Mouse (Mus musculus) stomach, embryonic 16.5 days (tissue): Measurements from ENCODE around the gene Adgrg5. TPM values are rescaled to one million over a fixed set of nuclear protein-coding genes. Genes with fewer than 3 reads are reported as not detected.

Source experiments
- ATAC-seq: fragments of 200-750 bp; cut with Nextera tagmentation; 2 replicates; pipeline ENCODE4 v1.8.0; 2017; ENCODE audit warnings: moderate number of reproducible peaks, moderate TSS enrichment; ENCODE audit not compliant: insufficient read depth, low FRiP score
- H3K27ac ChIP-seq: fragments of 300-500 bp; sonication (generic); 2 replicates; pipeline ENCODE4 v1.5.1; 2014; ENCODE audit warnings: low read length
- H3K27me3 ChIP-seq: fragments of 300-500 bp; sonication (generic); 2 replicates; pipeline ENCODE4 v1.6.1; 2014; ENCODE audit warnings: low read length, control low read depth, mixed read lengths; ENCODE audit not compliant: control insufficient read depth, insufficient read depth
- H3K36me3 ChIP-seq: fragments of 300-500 bp; sonication (generic); 2 replicates; pipeline ENCODE4 v1.6.1; 2014; ENCODE audit warnings: low read length; ENCODE audit not compliant: control insufficient read depth, insufficient read depth
- H3K4me1 ChIP-seq: fragments of 300-500 bp; sonication (generic); 2 replicates; pipeline ENCODE4 v1.6.1; 2014; ENCODE audit warnings: low read length, control low read depth, mixed read lengths; ENCODE audit not compliant: control insufficient read depth, insufficient read depth
- H3K4me2 ChIP-seq: fragments of 300-500 bp; sonication (generic); 2 replicates; pipeline ENCODE4 v1.6.1; 2014; ENCODE audit warnings: low read depth, low read length, mixed read lengths
- H3K4me3 ChIP-seq: fragments of 300-500 bp; sonication (generic); replicated peaks from 2 replicates; pipeline ENCODE4 v1.5.1; 2014; ENCODE audit warnings: mild to moderate bottlenecking, low read length
- H3K9ac ChIP-seq: fragments of 300-500 bp; sonication (generic); 2 replicates; pipeline ENCODE4 v1.6.1; 2014; ENCODE audit warnings: low read length
- H3K9me3 ChIP-seq: fragments of 300-500 bp; sonication (generic); replicated peaks from 2 replicates; pipeline ENCODE4 v1.6.1; 2016; ENCODE audit warnings: low read length, control low read depth; ENCODE audit not compliant: control insufficient read depth
- WGBS: fragments of 180-500 bp; shearing (Covaris S2); extraction: QIAGEN DNeasy Blood & Tissue Kit; methylation state at CpG from one replicate; pipeline ENCODE4 v1.1.7; 2014; 5-methylcytosine and 5-hydroxymethylcytosine counted together
- polyA plus RNA-seq: library from polyadenylated mRNA; unstranded; fragments of >200 nt; fragmentation: Nextera tagmentation; extraction: Ambion mirVana; gene quantifications from 2 replicates; pipeline ENCODE4 v1.2.1, GENCODE M21; 2015

Adgrg5 gene
- polyA plus RNA-seq, 1 experiment from 2014 or later: 0.45 TPM

- no peak for ATAC-seq
Observed at GRCm38 (mm10) chr8:94928227-94928626, 4.7 kb downstream of the Adgrg5 start.

GRCm38 (mm10) chr8:94933918-94934317 is 10.4 kb downstream of the Adgrg5 start:
- ATAC-seq: no peak
- Histone ChIP-seq H3K4me3 (no peak overlapping the region), H3K4me2 (no peak overlapping the region), H3K36me3 (no peaks in the 10 kb centered on the region), H3K9me3 (no peaks in the 10 kb centered on the region), H3K9ac (no peak overlapping the region), H3K4me1 (no peaks in the 10 kb centered on the region), H3K27ac (no peak overlapping the region), H3K27me3 (no peaks in the 10 kb centered on the region)
- 46% methylated on average over 5 of the region's 5 CpGs for WGBS

More at GRCm38 (mm10) chr8:94928227-94928626, 4.7 kb downstream of the Adgrg5 start:
- H3K4me3 ChIP-seq: no peak overlapping the region
- H3K4me2 ChIP-seq: no peak overlapping the region
- no peaks in the 10 kb centered on the region for H3K36me3 ChIP-seq
- H3K4me1 ChIP-seq: 0 out of 2 replicates have a peak, but pooled peaks cover 2% of the 10 kb centered on the region
- H3K27me3 ChIP-seq: no peaks in the 10 kb centered on the region
- no peak overlapping the region for H3K27ac ChIP-seq
- no peaks in the 10 kb centered on the region for H3K9me3 ChIP-seq
- no peak overlapping the region for H3K9ac ChIP-seq
- 67% methylated on average over 3 of the region's 3 CpGs for WGBS

- Histone ChIP-seq H3K4me1 (no peaks in the 10 kb centered on the region), H3K4me2 (no peak overlapping the region), H3K9ac (no peak overlapping the region), H3K27me3 (no peaks in the 10 kb centered on the region), H3K27ac (no peak overlapping the region), H3K36me3 (no peaks in the 10 kb centered on the region), H3K9me3 (no peaks in the 10 kb centered on the region), H3K4me3 (no peak overlapping the region)
- 70% methylated on average over 3 of the region's 3 CpGs for WGBS
- ATAC-seq: no peak
Observed at GRCm38 (mm10) chr8:94935172-94935571, 11.7 kb downstream of the Adgrg5 start.

GRCm38 (mm10) chr8:94942566-94942965 is 19.1 kb downstream of the Adgrg5 start:
- Histone ChIP-seq H3K9me3 (no peaks in the 10 kb centered on the region), H3K36me3 (no peaks in the 10 kb centered on the region), H3K27ac (no peak overlapping the region), H3K4me3 (no peak overlapping the region), H3K4me2 (no peak overlapping the region), H3K9ac (no peak overlapping the region), H3K4me1 (no peaks in the 10 kb centered on the region), H3K27me3 (no peaks in the 10 kb centered on the region)
- ATAC-seq: no peak
- WGBS: 15% methylated on average over 6 of the region's 6 CpGs

- H3K27ac ChIP-seq: no peak overlapping the region
- H3K9me3 ChIP-seq: no peaks in the 10 kb centered on the region
- no peak overlapping the region for H3K9ac ChIP-seq
- no peak overlapping the region for H3K4me2 ChIP-seq
- H3K4me1 ChIP-seq: no peaks in the 10 kb centered on the region
- ATAC-seq: no peak
- WGBS: 37% methylated on average over 6 of the region's 6 CpGs
- no peaks in the 10 kb centered on the region for H3K27me3 ChIP-seq
- H3K4me3 ChIP-seq: no peak overlapping the region
- H3K36me3 ChIP-seq: no peaks in the 10 kb centered on the region
Observed at GRCm38 (mm10) chr8:94945185-94945584, 21.7 kb downstream of the Adgrg5 start.

- WGBS: 82% methylated on average over 4 of the region's 4 CpGs
- Histone ChIP-seq H3K4me1 (no peaks in the 10 kb centered on the region), H3K27me3 (no peaks in the 10 kb centered on the region)
Observed at GRCm38 (mm10) chr8:94948421-94948820, 24.9 kb downstream of the Adgrg5 start.

GRCm38 (mm10) chr8:94949010-94949409 is 25.5 kb downstream of the Adgrg5 start:
- no peaks in the 10 kb centered on the region for H3K9me3 ChIP-seq
- WGBS: 90% methylated on average over 4 of the region's 4 CpGs
- no peak for ATAC-seq
- no peak overlapping the region for H3K4me3 ChIP-seq
- H3K27me3 ChIP-seq: no peaks in the 10 kb centered on the region
- H3K36me3 ChIP-seq: no peaks in the 10 kb centered on the region
- H3K4me1 ChIP-seq: peaks cover 4% of the 10 kb centered on the region; the same call in 1 of the 2 replicates
- no peak overlapping the region for H3K27ac ChIP-seq
- H3K4me2 ChIP-seq: no peak overlapping the region
- no peak overlapping the region for H3K9ac ChIP-seq

More at GRCm38 (mm10) chr8:94948421-94948820, 24.9 kb downstream of the Adgrg5 start:
- Histone ChIP-seq H3K27ac (no peak overlapping the region), H3K4me3 (no peak overlapping the region), H3K36me3 (no peaks in the 10 kb centered on the region), H3K9ac (no peak overlapping the region), H3K9me3 (no peaks in the 10 kb centered on the region), H3K4me2 (no peak overlapping the region)
- no peak for ATAC-seq

- Histone ChIP-seq H3K36me3 (no peaks in the 10 kb centered on the region), H3K4me3 (no peak overlapping the region), H3K4me2 (no peak overlapping the region), H3K9me3 (no peaks in the 10 kb centered on the region), H3K27me3 (no peaks in the 10 kb centered on the region), H3K27ac (no peak overlapping the region), H3K9ac (no peak overlapping the region), H3K4me1 (peaks cover 13% of the 10 kb centered on the region)
- ATAC-seq: no peak
- 14% methylated on average over 4 of the region's 4 CpGs for WGBS
Observed at GRCm38 (mm10) chr8:94950046-94950445, 26.6 kb downstream of the Adgrg5 start.

GRCm38 (mm10) chr8:94950458-94950857 is 27.0 kb downstream of the Adgrg5 start:
- Histone ChIP-seq H3K9me3 (no peaks in the 10 kb centered on the region), H3K4me3 (no peak overlapping the region), H3K36me3 (no peaks in the 10 kb centered on the region), H3K4me2 (no peak overlapping the region), H3K4me1 (peaks cover 13% of the 10 kb centered on the region), H3K27ac (no peak overlapping the region), H3K9ac (no peak overlapping the region), H3K27me3 (no peaks in the 10 kb centered on the region)
- WGBS: 77% methylated on average over 5 of the region's 5 CpGs
- ATAC-seq: no peak

GRCm38 (mm10) chr8:94952086-94952485 is 28.6 kb downstream of the Adgrg5 start:
- peaks cover 13% of the 10 kb centered on the region for H3K4me1 ChIP-seq
- H3K27ac ChIP-seq: no peak overlapping the region
- no peaks in the 10 kb centered on the region for H3K9me3 ChIP-seq
- H3K4me3 ChIP-seq: no peak overlapping the region
- no peak for ATAC-seq
- H3K36me3 ChIP-seq: no peaks in the 10 kb centered on the region
- 72% methylated on average over 5 of the region's 5 CpGs for WGBS
- H3K9ac ChIP-seq: no peak overlapping the region
- H3K4me2 ChIP-seq: no peak overlapping the region
- no peaks in the 10 kb centered on the region for H3K27me3 ChIP-seq
